Mouse (Mus musculus): ENCODE results near the gene Cyp3a16. TPM values are rescaled to one million over a fixed set of nuclear protein-coding genes. Genes with fewer than 3 reads are reported as not detected.

Gene Cyp3a16
- polyA plus RNA-seq, 1 experiment from 2014 or later: not detected

Other genes with a start within 250 kb of the Cyp3a16 start
- gene Zfp655, start 238.0 kb downstream of the Cyp3a16 start, polyA plus RNA-seq (2014; fragmentation: Nextera tagmentation; extraction: Ambion mirVana): 33.2 and 36.4 TPM in 2 replicates
- 0.48 TPM in 2 replicates for gene Zscan25, start 189.2 kb downstream of the Cyp3a16 start, polyA plus RNA-seq (2014; fragmentation: Nextera tagmentation; extraction: Ambion mirVana)
- gene Cyp3a57, start 124.4 kb downstream of the Cyp3a16 start, polyA plus RNA-seq (2014; fragmentation: Nextera tagmentation; extraction: Ambion mirVana): not detected in 2 replicates
- not detected in 2 replicates for gene Cyp3a41b, start 115.0 kb upstream of the Cyp3a16 start, polyA plus RNA-seq (2014; fragmentation: Nextera tagmentation; extraction: Ambion mirVana)

Measured in liver, embryonic 11.5 days (tissue).